Mouse (Mus musculus): ENCODE data around the gene Acvr1.

- TF ChIP-seq CTCF (IDR thresholded peaks at IDR 0.05; ENCODE audit: low read depth) (peak; percentile 30), EP300 (IDR thresholded peaks at IDR 0.05; ENCODE audit: low read depth) (no peak)
These were observed 109.5 kb downstream of the Acvr1 start for GRCm38 (mm10) chr2:58457488-58457865.

Data from liver, postnatal 0 days (tissue).